Mouse (Mus musculus) left cerebral cortex, adult 2 months (tissue): ENCODE results near the gene Grk4. TPM values are rescaled to one million over a fixed set of nuclear protein-coding genes. Genes with fewer than 3 reads are reported as not detected.

Experiments
- DNase-seq, 2 experiments: peaks; one replicate each; pipeline ENCODE4 v3.0.0; 2021 to 2022; ENCODE audit warnings: low spot score in 2 of 2, mixed read lengths in 1 of 2; ENCODE audit errors: extremely low spot score in 1 of 2
- H3K27ac ChIP-seq: fragments of 200-600 bp; 2 replicates; pipeline ENCODE4 v1.8.1; 2022
- H3K4me3 ChIP-seq: fragments of 200-600 bp; 2 replicates; pipeline ENCODE4 v1.8.1; 2022
- CTCF ChIP-seq: fragments of 200-600 bp; IDR thresholded peaks from 2 replicates; pipeline ENCODE4 v1.8.1; 2022; ENCODE audit warnings: antibody characterized with exemption, mild to moderate bottlenecking, moderate library complexity
- intact Hi-C: fragments of 180-260 bp; cut with DNase I; formaldehyde crosslinking; loops from one replicate; pipeline ENCODE4 v1.15.1; 2025
- long read RNA-seq, 2 experiments: library from polyadenylated mRNA; stranded (forward); transcript quantifications; one replicate each; pipeline ENCODE4 v2.0.0; 2021; ENCODE audit warnings: borderline mapping rate in 2 of 2
- total RNA-seq, 2 experiments: library from RNA; stranded (reverse); gene quantifications; 2 replicates each; pipeline ENCODE4 v1.2.3; 2021

The Grk4 gene
- 1 to 10 TPM; 3.6 to 4.0 TPM for total RNA-seq
- long read RNA-seq, experiment 1, partial matches to known transcripts, result 1 of 5 reads
- long read RNA-seq, experiment 1, other reads (novel, unspliced or antisense), result 3 of 5 reads
- long read RNA-seq, experiment 2, partial matches to known transcripts, result 1 of 5 reads
- long read RNA-seq, experiment 2, other reads (novel, unspliced or antisense), result 3 of 5 reads

GRCm38 (mm10) chr5:34659686-34660590, at the start of gene Grk4, which contains the start of gene Nop14:
TSS of gene Grk4 (plus strand) at chr5:34660379.
TSS of gene Nop14 (minus strand) at chr5:34660148.
- peak within 1 kb of the TSS; percentile 78 for H3K4me3 ChIP-seq
- peak within 1 kb of the TSS; percentile 74 for H3K27ac ChIP-seq
- DNase-seq, result peak; percentile 99
- TF ChIP-seq CTCF, result peak; percentile 98
- intact Hi-C loops, result loop anchor here (1.0 kb wide), 1 partner anchor 101 kb away; the partner anchor contains the start of gene Htt

DNA sequence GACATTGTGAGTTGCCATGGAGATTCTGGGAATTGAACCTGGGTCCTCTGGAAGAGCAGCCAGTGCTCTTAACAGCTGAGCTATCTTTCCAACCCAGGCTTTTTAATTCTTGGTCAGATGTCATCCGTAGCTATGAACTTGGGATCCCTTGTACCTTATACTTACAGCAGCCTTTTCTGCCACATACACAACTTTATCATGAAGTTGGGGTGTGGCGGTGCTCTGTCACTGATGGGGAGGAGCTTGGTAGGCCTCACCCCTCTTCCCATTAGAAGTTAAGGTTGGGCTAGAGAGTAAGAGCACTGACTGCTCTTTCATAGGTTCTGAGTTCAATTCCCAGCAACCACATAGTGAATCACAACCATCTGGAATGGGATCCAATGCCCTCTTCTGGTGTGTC, 27.2 kb upstream of the Grk4 start:
- no peak overlapping the region for H3K4me3 ChIP-seq
- no peak for TF ChIP-seq CTCF
- no peak overlapping the region for H3K27ac ChIP-seq
- intact Hi-C loops, result no loop called here
- DNase-seq, result no peak

DNA sequence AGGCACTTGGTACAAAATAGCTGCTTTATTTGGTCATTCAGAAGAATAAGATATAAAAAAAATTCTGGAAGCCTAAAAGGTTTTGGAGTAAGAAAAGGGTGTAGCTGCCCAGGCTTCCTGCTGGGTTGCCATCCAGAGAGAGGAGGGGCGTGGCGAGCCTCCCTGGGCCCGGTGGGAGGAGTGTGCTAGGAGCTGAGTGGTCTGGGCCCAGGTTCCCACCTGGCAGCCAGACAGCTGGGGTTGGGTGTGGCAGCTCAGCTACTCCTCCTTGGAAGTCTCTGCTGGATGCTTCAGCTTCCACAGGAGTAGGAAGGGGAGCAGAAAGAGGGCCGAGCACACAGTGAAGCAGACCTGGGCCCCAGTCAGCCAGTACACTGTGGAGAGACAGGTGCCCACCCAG, 26.5 kb upstream of the Grk4 start:
- intact Hi-C loops, result no loop called here
- H3K4me3 ChIP-seq, result no peak overlapping the region
- H3K27ac ChIP-seq, result no peak overlapping the region
- DNase-seq, result no peak
- no peak for TF ChIP-seq CTCF

DNA sequence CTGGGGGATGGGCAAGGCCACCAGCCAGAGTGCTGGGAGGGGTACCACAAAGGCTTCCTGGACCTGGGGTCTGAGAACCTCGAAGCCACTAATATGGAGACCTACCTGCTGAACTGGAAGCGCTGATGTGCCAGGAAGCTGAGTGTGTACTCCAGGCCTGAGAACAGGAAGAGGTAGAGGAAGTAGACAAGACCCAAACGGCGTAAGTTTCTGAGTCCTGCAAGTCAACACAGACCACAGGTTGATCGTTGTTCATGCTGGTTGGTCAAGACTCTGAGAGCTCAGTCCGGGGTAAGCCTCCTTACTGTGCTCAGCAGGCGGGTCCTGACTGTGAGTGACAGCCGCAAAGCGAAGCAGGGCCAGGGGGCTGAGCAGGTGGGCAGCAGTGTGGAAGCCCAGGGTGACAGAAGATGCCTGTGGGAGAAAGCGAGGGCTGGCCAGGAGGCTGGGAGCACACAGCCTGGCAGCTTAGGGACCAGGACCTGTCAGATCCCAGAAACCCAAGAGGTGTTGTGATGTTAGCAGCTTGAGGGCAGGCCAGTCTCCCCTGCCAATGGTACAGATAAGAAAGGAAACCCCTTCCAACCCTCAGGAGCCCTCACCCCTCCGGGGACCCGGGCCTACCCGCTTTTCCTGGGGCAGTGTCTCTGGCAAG, 25.3 kb upstream of the Grk4 start:
- TF ChIP-seq CTCF, result no peak
- DNase-seq, result no peak
- intact Hi-C loops, result loop anchor here (5.0 kb wide), 1 partner anchor 263 kb away; no protein-coding TSS in a partner anchor
- Histone ChIP-seq H3K4me3 (no peak overlapping the region), H3K27ac (peak overlapping the region; percentile 24; the same call in 1 of the 2 replicates)

GRCm38 (mm10) chr5:34635665-34636192, 24.4 kb upstream of the Grk4 start:
- peak overlapping the region; percentile 85 for H3K4me3 ChIP-seq
- intact Hi-C loops, result loop anchor here (2.0 to 5.0 kb wide), 2 partner anchors 111 to 263 kb away; partner anchors contain the start of gene Sh3bp2
- TF ChIP-seq CTCF, result no peak
- peak overlapping the region; percentile 53 for H3K27ac ChIP-seq
- DNase-seq, result no peak

DNA sequence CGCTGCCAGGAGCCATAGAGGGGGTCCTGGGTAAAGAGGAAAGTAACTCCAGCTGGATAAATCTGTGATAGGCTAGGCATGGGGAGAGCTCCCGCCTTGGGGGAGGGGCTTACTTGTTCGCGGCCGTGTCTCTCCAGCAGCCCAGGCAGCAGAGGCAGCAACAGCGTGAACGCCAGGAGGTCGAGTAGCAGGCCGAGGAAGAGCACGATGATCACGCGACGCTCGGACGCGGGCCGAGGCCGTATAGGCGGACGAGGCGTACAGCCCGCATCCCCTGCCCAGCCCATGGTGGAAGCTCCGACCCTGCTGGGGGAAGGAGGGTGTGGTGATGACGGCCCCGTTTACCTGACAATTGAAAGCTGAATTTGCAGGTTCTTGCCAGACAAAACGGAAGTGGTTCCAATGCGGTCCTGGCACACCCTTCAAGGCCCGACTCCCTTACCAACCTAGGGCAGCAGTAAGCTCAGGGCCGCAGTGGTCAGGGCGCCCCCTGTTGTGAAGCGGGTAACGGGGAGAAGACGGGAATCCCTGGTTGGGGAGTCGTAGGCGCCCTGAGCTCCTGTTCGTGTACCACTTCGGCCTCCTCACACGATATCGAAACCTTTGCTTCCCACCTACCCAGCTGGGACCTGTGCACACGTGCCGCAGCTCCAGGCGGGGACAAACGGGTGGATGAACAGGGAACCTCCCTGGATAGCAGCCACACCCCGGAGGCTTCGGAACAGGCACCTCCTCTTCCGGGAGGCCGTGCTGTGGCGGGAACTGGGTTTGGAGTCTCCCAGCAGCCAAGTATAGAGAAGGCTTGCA, 23.5 kb upstream of the Grk4 start, which contains the start of gene Mfsd10:
Mfsd10 (minus strand) TSS at position 732 of the 807 bp plus-strand sequence.
- peak; percentile 42 for TF ChIP-seq CTCF
- intact Hi-C loops, result loop anchor here (2.0 to 5.0 kb wide), 2 partner anchors 112 to 264 kb away; partner anchors contain the start of gene Sh3bp2
- peak; percentile 71 to 77 for DNase-seq
- Histone ChIP-seq H3K27ac (peak within 1 kb of the TSS; percentile 87), H3K4me3 (peak within 1 kb of the TSS; percentile 85)

GRCm38 (mm10) chr5:34637591-34638156, 22.5 kb upstream of the Grk4 start:
- H3K27ac ChIP-seq, result no peak overlapping the region
- H3K4me3 ChIP-seq, result no peak overlapping the region
- TF ChIP-seq CTCF, result no peak
- intact Hi-C loops, result loop anchor here (2.0 to 5.0 kb wide), 2 partner anchors 113 to 265 kb away; partner anchors contain the start of gene Sh3bp2
- DNase-seq, result no peak

- TF ChIP-seq CTCF, result no peak
- Histone ChIP-seq H3K27ac (no peak overlapping the region), H3K4me3 (no peak overlapping the region)
- DNase-seq, result no peak
- intact Hi-C loops, result loop anchor here (10.0 kb wide), 1 partner anchor 427 kb away; no protein-coding TSS in a partner anchor
Observed at GRCm38 (mm10) chr5:34641991-34642390, 18.2 kb upstream of the Grk4 start.

- intact Hi-C loops, result loop anchor here (10.0 kb wide), 1 partner anchor 428 kb away; no protein-coding TSS in a partner anchor
- Histone ChIP-seq H3K4me3 (no peak overlapping the region), H3K27ac (no peak overlapping the region)
- peak; percentile 77 for TF ChIP-seq CTCF
- DNase-seq, result peak; percentile 60 to 63
Observed at GRCm38 (mm10) chr5:34642932-34643331, 17.2 kb upstream of the Grk4 start.

DNA sequence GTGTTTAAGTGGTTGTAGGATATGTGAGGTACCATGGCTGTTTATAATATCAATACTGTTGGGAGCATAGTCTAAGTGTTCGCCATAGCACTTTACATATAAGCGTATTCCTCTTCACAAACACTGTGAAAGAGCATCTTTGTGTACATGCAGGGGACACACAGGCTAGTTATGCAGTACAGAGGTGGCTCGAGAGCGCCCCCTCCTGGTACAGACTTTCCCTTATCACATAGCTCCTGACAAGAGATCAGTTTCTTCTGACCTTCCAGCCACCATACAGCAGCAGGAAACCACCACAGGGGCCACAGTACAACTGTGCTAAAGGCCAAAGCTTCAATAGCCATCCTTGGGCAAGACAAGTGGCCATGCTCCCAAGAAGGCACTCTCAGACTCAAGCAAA, 12.6 kb upstream of the Grk4 start:
- no peak overlapping the region for H3K4me3 ChIP-seq
- peak; percentile 75 for TF ChIP-seq CTCF
- intact Hi-C loops, result loop anchor here (1.0 to 10.0 kb wide), 2 partner anchors 100 to 433 kb away; no protein-coding TSS in a partner anchor
- DNase-seq, result peak in 1 of 2 experiments; percentile 59
- no peak overlapping the region for H3K27ac ChIP-seq
